24 mouse cellular contexts compared by ENCODE assay signal in genomic region chr9:79989703-79990102, GRCm38 (mm10). TPM values are rescaled to one million over a fixed set of nuclear protein-coding genes. Genes with fewer than 3 reads are reported as not detected.
"Had no signal": no experiment of that assay in that cellular context is flagged by ENCODE, and none has a peak within 500 bp of the region (broad histone marks: within the 10 kb centered on the region; RNA-seq: fewer than 3 reads in every experiment).

No protein-coding gene starts in this region.

- H3K27me3 ChIP-seq: embryonic facial prominence, embryonic 12.5 days; embryonic facial prominence, embryonic 13.5 days; embryonic facial prominence, embryonic 15.5 days; forebrain, embryonic 12.5 days; forebrain, embryonic 13.5 days; forebrain, embryonic 15.5 days had no signal

- H3K4me1 ChIP-seq: embryonic facial prominence, embryonic 10.5 days; embryonic facial prominence, embryonic 12.5 days; embryonic facial prominence, embryonic 13.5 days; embryonic facial prominence, embryonic 15.5 days; forebrain, embryonic 12.5 days; forebrain, embryonic 13.5 days; forebrain, embryonic 15.5 days had no signal

- H3K4me2 ChIP-seq: embryonic facial prominence, embryonic 12.5 days; embryonic facial prominence, embryonic 13.5 days; embryonic facial prominence, embryonic 15.5 days; forebrain, embryonic 12.5 days; forebrain, embryonic 13.5 days; forebrain, embryonic 15.5 days had no signal

- H3K36me3 ChIP-seq: embryonic facial prominence, embryonic 10.5 days; embryonic facial prominence, embryonic 12.5 days; embryonic facial prominence, embryonic 13.5 days; embryonic facial prominence, embryonic 15.5 days; forebrain, embryonic 10.5 days; forebrain, embryonic 12.5 days; forebrain, embryonic 15.5 days had no signal

- H3K4me3 ChIP-seq: embryonic facial prominence, embryonic 10.5 days; embryonic facial prominence, embryonic 12.5 days; embryonic facial prominence, embryonic 13.5 days; embryonic facial prominence, embryonic 15.5 days; erythroblast, embryonic 14.5 days; forebrain, embryonic 10.5 days; forebrain, embryonic 12.5 days; forebrain, embryonic 13.5 days; forebrain, embryonic 15.5 days; heart, adult 2 months had no signal

- H3K9me3 ChIP-seq: embryonic facial prominence, embryonic 10.5 days; embryonic facial prominence, embryonic 15.5 days; forebrain, embryonic 10.5 days; forebrain, embryonic 12.5 days; forebrain, embryonic 13.5 days; forebrain, embryonic 15.5 days had no signal

- H3K27ac ChIP-seq: embryonic facial prominence, embryonic 10.5 days; embryonic facial prominence, embryonic 12.5 days; embryonic facial prominence, embryonic 13.5 days; forebrain, embryonic 10.5 days; forebrain, embryonic 12.5 days; forebrain, embryonic 13.5 days; forebrain, embryonic 15.5 days; heart, adult 2 months had no signal

- DNase-seq: cerebellum, adult 9-10 months; cerebellum, adult 9-11 months; cerebellum, postnatal 10 days; cerebellum, postnatal 14 days; cerebellum, postnatal 25 days; cerebellum, postnatal 36 days; embryo, embryonic 11 days; forebrain, postnatal 0 days; gastrocnemius, adult 2 months; gastrocnemius, postnatal 10 days; gastrocnemius, postnatal 14 days; gastrocnemius, postnatal 25 days; gastrocnemius, postnatal 36 days; heart, adult 18-20 months; heart, adult 2 months had no signal

- H3K9ac ChIP-seq: embryonic facial prominence, embryonic 12.5 days; embryonic facial prominence, embryonic 13.5 days; embryonic facial prominence, embryonic 15.5 days; forebrain, embryonic 12.5 days; forebrain, embryonic 13.5 days; forebrain, embryonic 15.5 days; forebrain, postnatal 0 days had no signal

RNA-seq across cellular contexts. Expression of gene Filip1, which starts 22.9 kb away (rescaled TPM):
- polyA plus RNA-seq: erythroblast, embryonic 14.5 days had no signal
